Mouse (Mus musculus): Measurements from ENCODE around the gene Polr2e. TPM values are rescaled to one million over a fixed set of nuclear protein-coding genes. Genes with fewer than 3 reads are reported as not detected.
A peak's percentile ranks its signal among the peaks of the same experiment; 100 is the strongest.
"Not testable (repeated sequence)": the region's sequence is repeated elsewhere in the genome, so short reads cannot be mapped to it uniquely, and the experiment has no call there.

Gene Polr2e
- polyA plus RNA-seq, 1 experiment from 2014 or later: 255 TPM

GRCm38 (mm10) chr10:80047041-80047565 lies 7.5 kb upstream of the Polr2e start, which contains the start of gene Gpx4:
TSS of gene Gpx4 (plus strand) at chr10:80047166.
- Histone ChIP-seq H3K27ac (ENCODE audit: low read depth) (no peak within 1 kb of the TSS), H3K4me1 (replicated peaks; ENCODE audit: control insufficient read depth, insufficient read depth, low read length) (peaks cover 24% of the 10 kb centered on the region), H3K27me3 (replicated peaks; ENCODE audit: control insufficient read depth, insufficient read depth, low read length) (no peaks in the 10 kb centered on the region), H3K4me2 (ENCODE audit: low read length) (no peak within 1 kb of the TSS), H3K9ac (ENCODE audit: low read length) (peak within 1 kb of the TSS; percentile 2; the same call in 1 of the 2 replicates), H3K36me3 (ENCODE audit: control insufficient read depth, insufficient read depth, low read length) (no peaks in the 10 kb centered on the region), H3K9me3 (ENCODE audit: control insufficient read depth, low read length) (no peaks in the 10 kb centered on the region), H3K4me3 (ENCODE audit: low read depth, low read length) (no peak within 1 kb of the TSS)
- DNase-seq (ENCODE audit: low spot score): no peak
- ATAC-seq (replicated peaks; ENCODE audit: low FRiP score, low TSS enrichment, low read depth): no peak
- WGBS: 49% methylated on average over 9 of the region's 9 CpGs

- Histone ChIP-seq H3K9ac (ENCODE audit: low read length) (no peak overlapping the region), H3K27me3 (replicated peaks; ENCODE audit: control insufficient read depth, insufficient read depth, low read length) (no peaks in the 10 kb centered on the region), H3K4me1 (replicated peaks; ENCODE audit: control insufficient read depth, insufficient read depth, low read length) (peaks cover 13% of the 10 kb centered on the region), H3K4me3 (ENCODE audit: low read depth, low read length) (no peak overlapping the region), H3K27ac (ENCODE audit: low read depth) (no peak overlapping the region), H3K4me2 (ENCODE audit: low read length) (no peak overlapping the region), H3K36me3 (ENCODE audit: control insufficient read depth, insufficient read depth, low read length) (no peaks in the 10 kb centered on the region), H3K9me3 (ENCODE audit: control insufficient read depth, low read length) (no peaks in the 10 kb centered on the region)
- no peak for DNase-seq (ENCODE audit: low spot score)
- ATAC-seq (replicated peaks; ENCODE audit: low FRiP score, low TSS enrichment, low read depth): no peak
- 81% methylated on average over 5 of the region's 5 CpGs for WGBS
Observed at GRCm38 (mm10) chr10:80045766-80046165, 6.2 kb upstream of the Polr2e start.

GRCm38 (mm10) chr10:80045364-80045763 lies 5.8 kb upstream of the Polr2e start:
- not testable (repeated sequence) for H3K4me1 ChIP-seq (replicated peaks; ENCODE audit: control insufficient read depth, insufficient read depth, low read length); ATAC-seq (replicated peaks; ENCODE audit: low FRiP score, low TSS enrichment, low read depth); H3K36me3 ChIP-seq (ENCODE audit: control insufficient read depth, insufficient read depth, low read length); H3K4me2 ChIP-seq (ENCODE audit: low read length); DNase-seq (ENCODE audit: low spot score); H3K9me3 ChIP-seq (ENCODE audit: control insufficient read depth, low read length); H3K4me3 ChIP-seq (ENCODE audit: low read depth, low read length); H3K27me3 ChIP-seq (replicated peaks; ENCODE audit: control insufficient read depth, insufficient read depth, low read length); H3K9ac ChIP-seq (ENCODE audit: low read length); H3K27ac ChIP-seq (ENCODE audit: low read depth)
- 85% methylated on average over 2 of the region's 4 CpGs for WGBS

- no peak overlapping the region for H3K4me2 ChIP-seq (ENCODE audit: low read length)
- no peak for DNase-seq (ENCODE audit: low spot score)
- peaks cover 5% of the 10 kb centered on the region for H3K4me1 ChIP-seq (replicated peaks; ENCODE audit: control insufficient read depth, insufficient read depth, low read length)
- H3K4me3 ChIP-seq (ENCODE audit: low read depth, low read length): no peak overlapping the region
- no peaks in the 10 kb centered on the region for H3K27me3 ChIP-seq (replicated peaks; ENCODE audit: control insufficient read depth, insufficient read depth, low read length)
- no peaks in the 10 kb centered on the region for H3K36me3 ChIP-seq (ENCODE audit: control insufficient read depth, insufficient read depth, low read length)
- H3K9me3 ChIP-seq (ENCODE audit: control insufficient read depth, low read length): no peaks in the 10 kb centered on the region
- WGBS: 50% methylated on average over 4 of the region's 4 CpGs
- no peak overlapping the region for H3K27ac ChIP-seq (ENCODE audit: low read depth)
- H3K9ac ChIP-seq (ENCODE audit: low read length): no peak overlapping the region
- no peak for ATAC-seq (replicated peaks; ENCODE audit: low FRiP score, low TSS enrichment, low read depth)
Observed at GRCm38 (mm10) chr10:80044087-80044486, 4.5 kb upstream of the Polr2e start.

- not testable (repeated sequence) for H3K27ac ChIP-seq (ENCODE audit: low read depth); H3K4me3 ChIP-seq (ENCODE audit: low read depth, low read length); H3K4me2 ChIP-seq (ENCODE audit: low read length); ATAC-seq (replicated peaks; ENCODE audit: low FRiP score, low TSS enrichment, low read depth); H3K9ac ChIP-seq (ENCODE audit: low read length); H3K9me3 ChIP-seq (ENCODE audit: control insufficient read depth, low read length); H3K27me3 ChIP-seq (replicated peaks; ENCODE audit: control insufficient read depth, insufficient read depth, low read length); DNase-seq (ENCODE audit: low spot score)
- H3K36me3 ChIP-seq (ENCODE audit: control insufficient read depth, insufficient read depth, low read length): peaks cover 20% of the 10 kb centered on the region
- 88% methylated on average over 8 of the region's 8 CpGs for WGBS
- H3K4me1 ChIP-seq (replicated peaks; ENCODE audit: control insufficient read depth, insufficient read depth, low read length): peaks cover 12% of the 10 kb centered on the region
Observed at GRCm38 (mm10) chr10:80041409-80042060, 1.9 kb upstream of the Polr2e start.

- DNase-seq (ENCODE audit: low spot score): no peak
- WGBS: 96% methylated on average over 13 of the region's 13 CpGs
- no peak overlapping the region for H3K9ac ChIP-seq (ENCODE audit: low read length)
- peaks cover 38% of the 10 kb centered on the region for H3K4me1 ChIP-seq (replicated peaks; ENCODE audit: control insufficient read depth, insufficient read depth, low read length)
- no peak overlapping the region for H3K4me3 ChIP-seq (ENCODE audit: low read depth, low read length)
- no peak for ATAC-seq (replicated peaks; ENCODE audit: low FRiP score, low TSS enrichment, low read depth)
- H3K27me3 ChIP-seq (replicated peaks; ENCODE audit: control insufficient read depth, insufficient read depth, low read length): no peaks in the 10 kb centered on the region
- H3K36me3 ChIP-seq (ENCODE audit: control insufficient read depth, insufficient read depth, low read length): peaks cover 41% of the 10 kb centered on the region
- H3K9me3 ChIP-seq (ENCODE audit: control insufficient read depth, low read length): no peaks in the 10 kb centered on the region
- H3K27ac ChIP-seq (ENCODE audit: low read depth): no peak overlapping the region
- H3K4me2 ChIP-seq (ENCODE audit: low read length): no peak overlapping the region
Observed at GRCm38 (mm10) chr10:80036832-80037231, 2.8 kb downstream of the Polr2e start.

- WGBS: 86% methylated on average over 5 of the region's 5 CpGs
- H3K9me3 ChIP-seq (ENCODE audit: control insufficient read depth, low read length): no peaks in the 10 kb centered on the region
- no peaks in the 10 kb centered on the region for H3K27me3 ChIP-seq (replicated peaks; ENCODE audit: control insufficient read depth, insufficient read depth, low read length)
- no peak overlapping the region for H3K9ac ChIP-seq (ENCODE audit: low read length)
- ATAC-seq (replicated peaks; ENCODE audit: low FRiP score, low TSS enrichment, low read depth) (no peak), DNase-seq (ENCODE audit: low spot score) (no peak)
- H3K4me3 ChIP-seq (ENCODE audit: low read depth, low read length): no peak overlapping the region
- H3K4me2 ChIP-seq (ENCODE audit: low read length): no peak overlapping the region
- 0 out of 2 replicates have a peak overlapping the region, but pooled peaks have one; percentile 14 for H3K27ac ChIP-seq (ENCODE audit: low read depth)
- H3K4me1 ChIP-seq (replicated peaks; ENCODE audit: control insufficient read depth, insufficient read depth, low read length): peaks cover 38% of the 10 kb centered on the region
- H3K36me3 ChIP-seq (ENCODE audit: control insufficient read depth, insufficient read depth, low read length): peaks cover 41% of the 10 kb centered on the region
Observed at GRCm38 (mm10) chr10:80035686-80036085, 3.9 kb downstream of the Polr2e start.

- 87% methylated on average over 8 of the region's 8 CpGs for WGBS
- Histone ChIP-seq H3K9me3 (ENCODE audit: control insufficient read depth, low read length) (no peaks in the 10 kb centered on the region), H3K4me3 (ENCODE audit: low read depth, low read length) (no peak overlapping the region), H3K36me3 (ENCODE audit: control insufficient read depth, insufficient read depth, low read length) (peaks cover 41% of the 10 kb centered on the region), H3K27me3 (replicated peaks; ENCODE audit: control insufficient read depth, insufficient read depth, low read length) (no peaks in the 10 kb centered on the region), H3K27ac (ENCODE audit: low read depth) (0 out of 2 replicates have a peak overlapping the region, but pooled peaks have one; percentile 14), H3K4me2 (ENCODE audit: low read length) (no peak overlapping the region), H3K9ac (ENCODE audit: low read length) (no peak overlapping the region), H3K4me1 (replicated peaks; ENCODE audit: control insufficient read depth, insufficient read depth, low read length) (peaks cover 38% of the 10 kb centered on the region)
- ATAC-seq (replicated peaks; ENCODE audit: low FRiP score, low TSS enrichment, low read depth): no peak
- no peak for DNase-seq (ENCODE audit: low spot score)
Observed at GRCm38 (mm10) chr10:80035148-80035547, 4.4 kb downstream of the Polr2e start.

All from intestine, embryonic 14.5 days (tissue).